In the genomic region with DNA sequence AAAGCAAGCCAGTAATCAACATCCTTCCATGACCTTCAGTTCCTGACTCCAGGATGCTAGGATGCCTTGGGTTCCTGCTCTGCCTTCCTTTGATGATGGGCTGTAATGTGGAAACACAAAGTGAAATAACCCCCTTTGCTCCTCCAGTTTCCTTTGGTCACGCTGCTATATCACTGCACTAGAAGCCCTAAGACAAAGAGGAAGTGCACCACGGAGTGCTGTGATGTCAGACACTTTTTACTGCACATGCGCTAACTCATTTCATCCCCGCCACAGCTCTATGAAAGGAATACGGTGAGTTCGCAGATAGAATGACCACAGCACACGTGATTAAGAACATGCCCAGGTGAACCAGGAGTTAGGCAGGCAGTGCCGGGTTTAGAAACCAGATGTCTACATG, we compare ENCODE assay signal across 31 mouse cellular contexts. TPM values are rescaled to one million over a fixed set of nuclear protein-coding genes. Genes with fewer than 3 reads are reported as not detected.
A peak's percentile ranks its signal among the peaks of the same experiment; 100 is the strongest.
DNase-seq lines count a peak whose midpoint lies in the region; ATAC-seq and TF ChIP-seq lines count a peak whose summit lies in the region.
"Had no signal": no experiment of that assay in that cellular context is flagged by ENCODE, and none has a peak within 500 bp of the region (broad histone marks: within the 10 kb centered on the region; RNA-seq: fewer than 3 reads in every experiment).

No protein-coding gene starts in this region.

- 86% methylated on average over 8 of the region's 8 CpGs for WGBS in midbrain, embryonic 11.5 days
- WGBS in liver, embryonic 12.5 days (ENCODE audit: insufficient replicate concordance) = 55% methylated on average over 8 of the region's 8 CpGs

- peak; percentile 70 for ATAC-seq in granulocyte monocyte progenitor cell, adult 5-6 weeks (replicated peaks; ENCODE audit: poor library complexity, severe bottlenecking)
- no peak for ATAC-seq in midbrain, embryonic 11.5 days (ENCODE audit: low FRiP score)
- ATAC-seq in liver, embryonic 12.5 days = no peak
- ATAC-seq: forebrain, embryonic 13.5 days had no signal

- dilution Hi-C loops in CH12.LX (cut with MboI; ENCODE audit: extremely low pct_ligation_motif_present, extremely low pct_unique_long_range_greater_than_20kb, low sequenced_read_pairs) = no loop called here

- TF ChIP-seq RAD21 in CH12.LX (IDR thresholded peaks at IDR 0.05; ENCODE audit: low read depth, low read length) = no peak

- H3K27me3 ChIP-seq in CH12.LX (replicated peaks) = no peaks in the 10 kb centered on the region
- no peaks in the 10 kb centered on the region for H3K27me3 ChIP-seq in splenic B cell, adult 2 months (ENCODE audit: control insufficient read depth, insufficient read depth, low read length, poor library complexity, severe bottlenecking)
- no peaks in the 10 kb centered on the region for H3K27me3 ChIP-seq in midbrain, embryonic 11.5 days (ENCODE audit: control insufficient read depth, insufficient read depth, low read length)
- no peaks in the 10 kb centered on the region for H3K27me3 ChIP-seq in liver, embryonic 12.5 days (replicated peaks)
- H3K27me3 ChIP-seq: embryonic facial prominence, embryonic 13.5 days; forebrain, embryonic 13.5 days; heart, embryonic 12.5 days; hindbrain, embryonic 12.5 days; kidney, embryonic 15.5 days; lung, embryonic 15.5 days; midbrain, embryonic 12.5 days; neural tube, embryonic 12.5 days had no signal

- H3K79me2 ChIP-seq in CH12.LX (replicated peaks; ENCODE audit: control insufficient read depth, extremely low read depth, insufficient read depth, poor library complexity, severe bottlenecking) = no peaks in the 10 kb centered on the region

- no peak overlapping the region for H3K9ac ChIP-seq in CH12.LX (ENCODE audit: insufficient read depth, low read depth)
- H3K9ac ChIP-seq in midbrain, embryonic 11.5 days (ENCODE audit: low read length) = no peak overlapping the region
- H3K9ac ChIP-seq in liver, embryonic 12.5 days = no peak overlapping the region
- H3K9ac ChIP-seq: embryonic facial prominence, embryonic 13.5 days; forebrain, embryonic 13.5 days; heart, embryonic 12.5 days; hindbrain, embryonic 12.5 days; kidney, embryonic 15.5 days; liver, embryonic 14.5 days; lung, embryonic 15.5 days; midbrain, embryonic 12.5 days; neural tube, embryonic 12.5 days had no signal

- H3K4me3 ChIP-seq in CH12.LX (replicated peaks in 1 of 3; ENCODE audit: low read depth in 2 of 3, low read length in 2 of 3, poor library complexity in 1 of 3) = no peak overlapping the region
- H3K4me3 ChIP-seq in midbrain, embryonic 11.5 days (ENCODE audit: low read depth, low read length) = no peak overlapping the region
- no peak overlapping the region for H3K4me3 ChIP-seq in liver, embryonic 12.5 days
- H3K4me3 ChIP-seq: embryonic facial prominence, embryonic 13.5 days; erythroblast, embryonic 14.5 days; forebrain, embryonic 13.5 days; heart, embryonic 12.5 days; hindbrain, embryonic 12.5 days; kidney, embryonic 15.5 days; left cerebral cortex, adult 2 months; lung, embryonic 15.5 days; midbrain, embryonic 12.5 days; neural tube, embryonic 12.5 days had no signal

- no peaks in the 10 kb centered on the region for H3K36me3 ChIP-seq in CH12.LX (replicated peaks in 1 of 2; ENCODE audit: control insufficient read depth in 1 of 2, insufficient read depth in 1 of 2, low read length in 1 of 2)
- no peaks in the 10 kb centered on the region for H3K36me3 ChIP-seq in splenic B cell, adult 2 months (ENCODE audit: control insufficient read depth, insufficient read depth, low read length, poor library complexity, severe bottlenecking)
- no peaks in the 10 kb centered on the region for H3K36me3 ChIP-seq in midbrain, embryonic 11.5 days (ENCODE audit: control insufficient read depth, insufficient read depth, low read length)
- no peaks in the 10 kb centered on the region for H3K36me3 ChIP-seq in liver, embryonic 12.5 days
- H3K36me3 ChIP-seq: heart, embryonic 12.5 days; hindbrain, embryonic 12.5 days; kidney, embryonic 15.5 days; lung, embryonic 15.5 days; midbrain, embryonic 12.5 days; neural tube, embryonic 12.5 days had no signal

- H3K4me1 ChIP-seq in CH12.LX (ENCODE audit: control insufficient read depth in 1 of 2, insufficient read depth in 2 of 2) = peaks cover 13 to 45% of the 10 kb centered on the region in 2 experiments
- no peaks in the 10 kb centered on the region for H3K4me1 ChIP-seq in midbrain, embryonic 11.5 days (ENCODE audit: control insufficient read depth, insufficient read depth, low read length)
- H3K4me1 ChIP-seq in liver, embryonic 12.5 days = no peaks in the 10 kb centered on the region
- H3K4me1 ChIP-seq: forebrain, embryonic 13.5 days; heart, embryonic 12.5 days; hindbrain, embryonic 12.5 days; kidney, embryonic 15.5 days; lung, embryonic 15.5 days; midbrain, embryonic 12.5 days; neural tube, embryonic 12.5 days had no signal

- in situ Hi-C loops in CH12.LX (cut with MboI; ENCODE audit: low pct_ligation_motif_present, low pct_unique_long_range_greater_than_20kb, low sequenced_read_pairs) = no loop called here

- peak; percentile 17 to 32 for DNase-seq in spleen, postnatal 36 days (ENCODE audit: low spot score in 2 of 2)
- no peak for DNase-seq in spleen, postnatal 4 days (ENCODE audit: low spot score in 2 of 2)
- no peak for DNase-seq in CH12.LX (ENCODE audit: extremely low read depth)
- peak; percentile 7 for DNase-seq in splenic B cell, adult 2 months (ENCODE audit: low read depth, low spot score)
- no peak for DNase-seq in midbrain, embryonic 11.5 days (ENCODE audit: low spot score, missing footprints)
- DNase-seq: adrenal gland, adult 8-10 months; cerebellum, adult 18-20 months; cerebellum, postnatal 25 days; embryo, embryonic 11 days; gastrocnemius, postnatal 10 days; heart, adult 18-20 months; heart, postnatal 10 days; kidney, adult 11 months; kidney, postnatal 36 days; retina, postnatal 1 day; right cerebral cortex, postnatal 25 days had no signal

- TF ChIP-seq CTCF in CH12.LX (conservative IDR thresholded peaks at IDR 0.05 in 1 of 2, IDR thresholded peaks at IDR 0.05 in 1 of 2; ENCODE audit: low read depth in 2 of 2, low read length in 2 of 2) = no peak

- TF ChIP-seq POLR2A in CH12.LX (IDR thresholded peaks at IDR 0.05; ENCODE audit: low read depth, low read length) = no peak

- TF ChIP-seq EP300 in CH12.LX (IDR thresholded peaks at IDR 0.05; ENCODE audit: low read length) = no peak

- H3K27ac ChIP-seq in CH12.LX (ENCODE audit: insufficient read depth, low read depth) = no peak overlapping the region
- H3K27ac ChIP-seq in midbrain, embryonic 11.5 days (ENCODE audit: low read depth, low read length) = no peak overlapping the region
- no peak overlapping the region for H3K27ac ChIP-seq in liver, embryonic 12.5 days
- H3K27ac ChIP-seq: embryonic facial prominence, embryonic 13.5 days; forebrain, embryonic 13.5 days; hindbrain, embryonic 12.5 days; kidney, embryonic 15.5 days; left cerebral cortex, adult 2 months; liver, embryonic 14.5 days; lung, embryonic 15.5 days; macrophage; midbrain, embryonic 12.5 days; neural tube, embryonic 12.5 days had no signal

- no peak overlapping the region for H3K4me2 ChIP-seq in CH12.LX (ENCODE audit: insufficient read depth, low read depth, poor library complexity, severe bottlenecking)
- H3K4me2 ChIP-seq in midbrain, embryonic 11.5 days = no peak overlapping the region
- H3K4me2 ChIP-seq in liver, embryonic 12.5 days = no peak overlapping the region
- H3K4me2 ChIP-seq: embryonic facial prominence, embryonic 13.5 days; forebrain, embryonic 13.5 days; heart, embryonic 12.5 days; hindbrain, embryonic 12.5 days; kidney, embryonic 15.5 days; lung, embryonic 15.5 days; midbrain, embryonic 12.5 days; neural tube, embryonic 12.5 days had no signal

- H3K9me3 ChIP-seq in CH12.LX (replicated peaks; ENCODE audit: low read length) = peaks cover 8% of the 10 kb centered on the region
- no peaks in the 10 kb centered on the region for H3K9me3 ChIP-seq in midbrain, embryonic 11.5 days (ENCODE audit: control insufficient read depth, low read length)
- H3K9me3 ChIP-seq in liver, embryonic 12.5 days (replicated peaks) = no peaks in the 10 kb centered on the region
- H3K9me3 ChIP-seq: embryonic facial prominence, embryonic 13.5 days; forebrain, embryonic 13.5 days; heart, embryonic 12.5 days; hindbrain, embryonic 12.5 days; kidney, embryonic 15.5 days; lung, embryonic 15.5 days; midbrain, embryonic 12.5 days; neural tube, embryonic 12.5 days had no signal

TF ChIP-seq in CH12.LX, 34 proteins besides CTCF, POLR2A, EP300 and RAD21:
- no peak for TF ChIP-seq TBP (conservative IDR thresholded peaks at IDR 0.05; ENCODE audit: low read depth, low read length)
- TF ChIP-seq ZMIZ1 (IDR thresholded peaks at IDR 0.05; ENCODE audit: low read depth, low read length) = no peak
- no peak for TF ChIP-seq USF2 (conservative IDR thresholded peaks at IDR 0.05; ENCODE audit: low read depth, low read length)
- no peak for TF ChIP-seq SMC3 (IDR thresholded peaks at IDR 0.05; ENCODE audit: low read depth, low read length)
- TF ChIP-seq HCFC1 (IDR thresholded peaks at IDR 0.05; ENCODE audit: low read depth, low read length) = no peak
- TF ChIP-seq BHLHE40 (IDR thresholded peaks at IDR 0.05; ENCODE audit: low read depth, low read length) = 0 out of 2 replicates have a peak, but pooled peaks have one; percentile 40
- no peak for TF ChIP-seq TCF12 (IDR thresholded peaks at IDR 0.05; ENCODE audit: low read depth, low read length)
- no peak for TF ChIP-seq PAX5 (IDR thresholded peaks at IDR 0.05; ENCODE audit: low read length)

RNA-seq across cellular contexts. Expression of a gene that starts 36.8 kb away (rescaled TPM):
- total RNA-seq in CH12.LX (2012; rRNA removed) = 0.13 and 0.30 TPM in 2 replicates
- 0.17 and 0.19 TPM in 2 replicates for total RNA-seq in CH12.LX (2014; rRNA removed)
- 0.33 and 0.37 TPM in 2 replicates for polyA plus RNA-seq in CH12.LX (2012; ENCODE audit: insufficient read length, low read depth)
- not detected in 2 replicates for total RNA-seq in granulocyte monocyte progenitor cell, adult 5-6 weeks (2014; fragmentation: Nextera tagmentation)
- 0.05 TPM in 1 of 2 replicates, not detected in the other for total RNA-seq in granulocyte monocyte progenitor cell, adult 5-6 weeks (2017)
- 21.6 and 23.1 TPM in 2 replicates for polyA plus RNA-seq in midbrain, embryonic 11.5 days (2014; fragmentation: Nextera tagmentation; extraction: Ambion mirVana)
- polyA plus RNA-seq in liver, embryonic 12.5 days (2016; fragmentation: Nextera tagmentation; extraction: Ambion mirVana) = 2.4 and 3.1 TPM in 2 replicates
- total RNA-seq: monocyte, adult 5-6 weeks had no signal
- polyA plus RNA-seq: erythroblast, embryonic 14.5 days had no signal

Comparison
In these comparisons a context has a peak if more than half of its experiments do, and no peak if none do; other contexts are left out.
1. DNase-seq: peak in spleen, postnatal 36 days (2 of 2) and splenic B cell, adult 2 months (single experiment); none in spleen, postnatal 4 days (0 of 2), CH12.LX (single experiment) and midbrain, embryonic 11.5 days (single experiment).